Mouse (Mus musculus) kidney, postnatal 0 days (tissue): ENCODE results near the gene Cyth3. TPM values are rescaled to one million over a fixed set of nuclear protein-coding genes. Genes with fewer than 3 reads are reported as not detected.

Experiments used
- ATAC-seq: fragments of 200-750 bp; cut with Nextera tagmentation; replicated peaks from 2 replicates; pipeline ENCODE4 v1.8.0; 2017; ENCODE audit warnings: low read depth, moderate number of reproducible peaks, moderate TSS enrichment, moderate library complexity; ENCODE audit not compliant: low FRiP score
- DNase-seq: peaks from one replicate; pipeline ENCODE4 v3.0.0-alpha.2; 2016; ENCODE audit warnings: low spot score
- H3K27ac ChIP-seq: fragments of 300-500 bp; sonication (generic); 2 replicates; pipeline ENCODE4 v1.5.1; 2014; ENCODE audit warnings: mild to moderate bottlenecking
- H3K27me3 ChIP-seq: fragments of 300-500 bp; sonication (generic); 2 replicates; pipeline ENCODE4 v1.6.1; 2014; ENCODE audit warnings: low read length, mixed read lengths; ENCODE audit not compliant: insufficient read depth
- H3K36me3 ChIP-seq: fragments of 300-500 bp; sonication (generic); 2 replicates; pipeline ENCODE4 v1.6.1; 2014; ENCODE audit warnings: low read length, mixed read lengths; ENCODE audit not compliant: insufficient read depth
- H3K4me1 ChIP-seq: fragments of 300-500 bp; sonication (generic); replicated peaks from 2 replicates; pipeline ENCODE4 v1.6.1; 2014; ENCODE audit warnings: antibody characterized with exemption, low read length, mixed read lengths; ENCODE audit not compliant: insufficient read depth
- H3K4me2 ChIP-seq: fragments of 300-500 bp; sonication (generic); 2 replicates; pipeline ENCODE4 v1.6.1; 2014; ENCODE audit warnings: mild to moderate bottlenecking, low read length, moderate library complexity, mixed read lengths
- H3K4me3 ChIP-seq: fragments of 300-500 bp; sonication (generic); replicated peaks from 2 replicates; pipeline ENCODE4 v1.5.1; 2014; ENCODE audit warnings: low read depth, low read length
- H3K9ac ChIP-seq: fragments of 300-500 bp; sonication (generic); 2 replicates; pipeline ENCODE4 v1.6.1; 2014; ENCODE audit warnings: low read depth, low read length
- H3K9me3 ChIP-seq: fragments of 300-500 bp; sonication (generic); replicated peaks from 2 replicates; pipeline ENCODE4 v1.6.1; 2016; ENCODE audit warnings: low read length, inconsistent platforms, mixed read lengths
- CTCF ChIP-seq: IDR thresholded peaks from 2 replicates; pipeline ENCODE4 v1.5.1; 2016; ENCODE audit warnings: antibody characterized with exemption, low read depth, mild to moderate bottlenecking, moderate library complexity
- WGBS: fragments of 180-500 bp; shearing (Covaris S2); extraction: QIAGEN DNeasy Blood & Tissue Kit; methylation state at CpG from one replicate; pipeline ENCODE4 v1.1.7; 2014; 5-methylcytosine and 5-hydroxymethylcytosine counted together
- polyA plus RNA-seq: library from polyadenylated mRNA; unstranded; fragments of >200 nt; fragmentation: Nextera tagmentation; extraction: Ambion mirVana; gene quantifications from 2 replicates; pipeline ENCODE4 v1.2.1, GENCODE M21; 2015

Gene Cyth3
- polyA plus RNA-seq, 1 experiment from 2014 or later, result 74.3 TPM

GRCm38 (mm10) chr5:143594291-143595065, 27.8 kb upstream of the Cyth3 start:
- no peak overlapping the region for H3K9ac ChIP-seq
- no peaks in the 10 kb centered on the region for H3K4me1 ChIP-seq
- whole genome bisulfite sequencing, result 80% methylated on average over 3 of the region's 3 CpGs
- H3K36me3 ChIP-seq, result no peaks in the 10 kb centered on the region
- TF ChIP-seq CTCF, result no peak
- no peaks in the 10 kb centered on the region for H3K9me3 ChIP-seq
- ATAC-seq (no peak), DNase-seq (no peak)
- no peaks in the 10 kb centered on the region for H3K27me3 ChIP-seq
- no peak overlapping the region for H3K4me2 ChIP-seq
- no peak overlapping the region for H3K4me3 ChIP-seq
- H3K27ac ChIP-seq, result no peak overlapping the region

- Histone ChIP-seq H3K4me1 (no peaks in the 10 kb centered on the region), H3K4me3 (no peak overlapping the region), H3K9ac (no peak overlapping the region), H3K9me3 (no peaks in the 10 kb centered on the region), H3K27ac (no peak overlapping the region), H3K4me2 (no peak overlapping the region), H3K36me3 (no peaks in the 10 kb centered on the region), H3K27me3 (no peaks in the 10 kb centered on the region)
- ATAC-seq, result no peak; the same call in 1 of the 2 replicates
- no peak for DNase-seq
- TF ChIP-seq CTCF, result no peak
- WGBS, result 36% methylated on average over 10 of the region's 10 CpGs
These were observed 20.2 kb upstream of the Cyth3 start for GRCm38 (mm10) chr5:143602051-143602450.

- 49% methylated on average over 7 of the region's 7 CpGs for WGBS
- Histone ChIP-seq H3K4me2 (no peak overlapping the region), H3K4me3 (no peak overlapping the region), H3K36me3 (no peaks in the 10 kb centered on the region), H3K9ac (no peak overlapping the region), H3K27ac (no peak overlapping the region), H3K4me1 (no peaks in the 10 kb centered on the region), H3K27me3 (no peaks in the 10 kb centered on the region), H3K9me3 (no peaks in the 10 kb centered on the region)
- ATAC-seq (peak; percentile 69; the same call in 1 of the 2 replicates), DNase-seq (peak; percentile 80)
- TF ChIP-seq CTCF, result no peak
These were observed 18.0 kb upstream of the Cyth3 start for GRCm38 (mm10) chr5:143604157-143604774.

DNA sequence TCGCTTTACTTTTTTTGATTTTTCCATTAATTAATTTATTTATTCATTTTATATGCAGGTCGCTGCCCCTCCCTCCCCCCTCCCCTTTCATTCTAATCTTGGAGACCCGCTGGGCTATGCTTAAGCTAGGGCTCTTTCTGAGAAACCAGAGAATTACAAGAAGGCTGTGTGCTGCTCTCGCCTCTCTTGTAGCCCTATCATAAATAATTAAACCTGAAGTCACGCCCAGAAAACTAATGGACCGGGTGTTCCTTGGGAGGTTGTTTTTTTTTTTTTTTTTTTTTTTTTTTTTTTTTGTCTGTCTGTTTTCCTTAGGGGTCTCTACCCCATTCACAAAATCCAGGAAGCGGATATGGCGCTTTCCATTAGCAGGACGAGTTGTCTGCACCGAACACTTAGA, 15.5 kb upstream of the Cyth3 start:
- 52% methylated on average over 10 of the region's 10 CpGs for WGBS
- H3K4me2 ChIP-seq, result peak overlapping the region; percentile 26; the same call in 1 of the 2 replicates
- TF ChIP-seq CTCF, result no peak
- H3K36me3 ChIP-seq, result no peaks in the 10 kb centered on the region
- no peak overlapping the region for H3K27ac ChIP-seq
- peak; percentile 54 for DNase-seq
- H3K27me3 ChIP-seq, result no peaks in the 10 kb centered on the region
- no peak overlapping the region for H3K4me3 ChIP-seq
- no peak overlapping the region for H3K9ac ChIP-seq
- ATAC-seq, result no peak
- no peaks in the 10 kb centered on the region for H3K9me3 ChIP-seq
- H3K4me1 ChIP-seq, result no peaks in the 10 kb centered on the region

DNA sequence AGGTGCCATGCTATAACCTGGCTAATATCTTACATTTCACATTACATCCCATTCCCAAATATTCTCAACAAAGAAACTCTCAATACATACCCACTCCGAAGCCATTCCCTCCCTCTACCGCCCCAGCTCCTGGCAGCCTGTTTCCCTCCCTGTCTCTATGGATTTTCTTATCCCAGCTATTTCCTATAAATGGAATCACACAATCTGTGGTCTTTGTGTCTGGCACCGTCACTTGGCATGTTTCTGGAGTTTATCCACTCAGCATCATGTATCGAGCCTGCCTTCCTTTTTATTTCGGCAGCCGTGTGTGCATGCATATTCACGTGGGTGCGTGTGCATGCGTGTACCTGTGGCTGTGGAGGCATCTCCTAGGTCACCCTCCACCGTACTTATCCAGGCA, 14.1 kb upstream of the Cyth3 start:
- Histone ChIP-seq H3K9me3 (no peaks in the 10 kb centered on the region), H3K27me3 (no peaks in the 10 kb centered on the region), H3K36me3 (no peaks in the 10 kb centered on the region), H3K9ac (no peak overlapping the region), H3K4me2 (no peak overlapping the region), H3K4me3 (no peak overlapping the region), H3K4me1 (no peaks in the 10 kb centered on the region), H3K27ac (no peak overlapping the region)
- 93% methylated on average over 10 of the region's 10 CpGs for WGBS
- DNase-seq (no peak), ATAC-seq (no peak)
- TF ChIP-seq CTCF, result no peak

DNA sequence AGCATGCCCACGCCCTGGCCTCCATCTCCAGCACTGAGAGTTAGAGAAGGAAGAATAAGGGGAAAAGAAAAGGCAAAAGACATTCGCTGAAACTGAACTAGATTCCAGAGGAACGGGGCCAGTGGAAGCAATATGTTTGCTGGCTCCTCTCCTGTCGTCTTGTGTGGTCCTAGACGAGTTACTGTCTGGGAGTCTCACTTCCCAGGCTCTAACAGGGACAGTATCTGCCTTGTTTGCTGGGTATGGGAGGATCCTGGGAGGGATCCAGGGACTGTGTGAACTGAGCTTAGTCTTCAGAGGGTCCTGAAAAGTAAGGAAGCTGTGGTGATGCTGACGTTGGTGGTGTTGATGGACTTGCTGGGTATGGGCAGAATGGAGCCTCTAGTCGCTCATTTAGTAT, 10.3 kb upstream of the Cyth3 start:
- WGBS, result 71% methylated on average over 7 of the region's 7 CpGs
- Histone ChIP-seq H3K4me2 (no peak overlapping the region), H3K4me1 (no peaks in the 10 kb centered on the region), H3K27ac (peak overlapping the region; percentile 50; the same call in 1 of the 2 replicates), H3K4me3 (no peak overlapping the region), H3K9ac (no peak overlapping the region), H3K9me3 (no peaks in the 10 kb centered on the region), H3K27me3 (no peaks in the 10 kb centered on the region), H3K36me3 (no peaks in the 10 kb centered on the region)
- TF ChIP-seq CTCF, result no peak
- ATAC-seq, result no peak
- peak; percentile 42 for DNase-seq
